Mouse (Mus musculus) T-helper 2 cell (primary cell): ENCODE data around the gene Mapkapk2.

ENCODE experiments used
- in situ Hi-C: fragments of 300-600 bp; cut with MboI, MseI; formaldehyde crosslinking; loops from one replicate; pipeline ENCODE4 v1.15.1; 2025; ENCODE audit warnings: high pct_unique_total_duplicates

Gene Mapkapk2

DNA sequence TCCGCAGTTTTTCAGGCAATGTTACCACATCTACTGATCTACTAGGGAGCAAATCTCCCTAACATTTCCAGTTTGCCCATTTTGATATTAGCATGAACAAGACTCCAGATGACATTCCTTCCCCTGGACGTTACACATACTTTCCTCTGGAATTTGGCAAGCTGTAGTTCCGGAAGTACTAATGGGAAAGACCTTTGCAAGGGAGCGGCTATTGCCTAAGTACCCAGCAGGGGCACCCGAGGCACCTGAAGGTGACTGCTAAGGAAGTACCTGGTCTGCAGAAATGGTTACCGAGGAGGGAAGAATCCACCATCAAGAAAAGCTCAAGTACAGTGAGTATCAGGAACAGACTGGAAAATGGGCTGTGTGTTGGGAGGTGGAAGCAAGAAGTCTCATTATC is 14.9 kb upstream of the Mapkapk2 start:
- in situ Hi-C loops, result no loop called here

DNA sequence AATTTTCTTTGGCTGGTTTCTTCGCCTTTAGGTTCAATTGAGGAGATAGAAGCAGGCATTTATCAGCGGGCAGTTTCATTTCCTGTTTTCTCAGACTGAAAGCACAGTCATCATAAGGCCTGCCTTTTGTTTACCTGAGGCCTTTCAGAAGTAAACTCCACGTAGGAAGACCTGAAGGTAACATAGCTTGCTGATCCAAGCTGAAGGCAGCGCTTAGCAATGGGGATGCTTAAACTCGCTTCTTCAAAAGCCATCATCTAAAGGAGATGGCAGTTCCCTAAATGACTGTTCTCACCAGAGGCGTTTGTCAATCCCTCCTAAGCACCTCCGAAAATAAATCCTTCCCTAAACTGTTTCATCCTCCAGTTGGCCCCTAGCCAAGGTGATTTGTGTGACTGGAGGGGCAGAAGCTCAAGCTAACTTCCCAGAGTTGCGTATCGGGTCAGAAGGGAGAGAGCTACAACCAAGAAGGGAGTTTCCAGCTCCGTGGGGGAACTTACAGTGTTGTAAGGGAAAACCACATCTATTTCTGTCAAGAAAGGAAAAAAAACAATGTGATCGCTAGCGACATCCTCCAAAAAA is 13.0 kb upstream of the Mapkapk2 start:
- in situ Hi-C loops, result no loop called here

DNA sequence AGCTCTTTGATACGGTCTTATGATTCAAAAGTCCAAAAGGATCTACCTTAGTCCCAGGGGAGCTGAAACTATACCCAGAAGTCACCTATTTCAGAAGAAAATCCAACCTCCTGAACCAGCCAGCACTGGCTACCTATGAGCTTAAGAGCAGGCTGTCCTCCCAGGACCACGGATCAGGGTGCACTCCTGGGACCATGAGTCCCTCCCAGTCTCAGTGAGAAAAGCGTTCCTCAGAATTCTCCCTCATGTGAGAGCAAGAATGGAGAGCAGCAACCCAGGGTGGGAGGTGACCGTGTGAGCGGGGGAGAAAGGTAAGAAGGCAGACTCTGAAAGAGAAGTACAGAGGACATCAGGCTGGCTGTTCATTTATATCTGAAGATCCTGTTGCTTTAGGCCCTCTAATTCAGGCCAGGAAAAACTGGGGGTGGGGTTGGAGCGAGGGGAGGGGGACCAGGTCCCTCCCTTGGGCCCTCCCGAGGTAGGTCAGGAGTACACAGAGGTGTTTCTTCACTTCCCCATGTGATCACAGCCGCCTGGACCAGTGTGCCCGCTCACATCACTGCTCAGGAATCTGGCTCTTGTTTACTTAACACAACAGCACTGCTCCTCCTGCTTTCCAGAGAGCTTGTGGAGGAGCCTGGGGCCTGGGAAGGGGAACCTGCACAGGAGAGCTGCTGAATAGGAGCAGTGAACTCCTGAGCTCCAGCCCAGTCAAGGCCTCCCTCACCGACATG is 10.1 kb upstream of the Mapkapk2 start:
- in situ Hi-C loops, result loop anchor here (5.0 kb wide), 1 partner anchor 95 kb away; no protein-coding TSS in a partner anchor

- in situ Hi-C loops, result loop anchor here (5.0 kb wide), 1 partner anchor 48 kb away; the partner anchor contains the start of gene Eif2d
Observed at GRCm38 (mm10) chr1:131103776-131104424, 6.3 kb upstream of the Mapkapk2 start.

DNA sequence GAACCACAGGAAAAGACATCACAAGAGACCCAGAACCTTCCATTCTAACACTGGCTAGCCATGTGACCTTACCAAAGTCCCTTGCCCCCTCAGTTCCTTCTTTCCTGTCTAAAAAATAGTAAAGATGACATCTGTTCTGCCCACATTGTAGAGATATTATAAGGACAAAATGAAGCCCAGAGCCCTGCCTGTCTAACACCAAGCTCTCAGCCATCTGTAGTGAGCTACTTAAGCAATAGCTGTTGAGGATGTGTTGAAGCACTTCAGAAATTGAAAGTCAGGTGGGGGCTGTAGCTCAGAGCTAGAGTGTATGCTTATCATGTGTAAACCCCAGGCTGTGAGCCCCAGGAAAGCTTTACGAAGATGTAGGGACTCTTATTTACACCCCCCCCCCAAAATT is 3.2 kb upstream of the Mapkapk2 start:
- in situ Hi-C loops, result loop anchor here (5.0 kb wide), 1 partner anchor 51 kb away; the partner anchor contains the start of gene Eif2d

DNA sequence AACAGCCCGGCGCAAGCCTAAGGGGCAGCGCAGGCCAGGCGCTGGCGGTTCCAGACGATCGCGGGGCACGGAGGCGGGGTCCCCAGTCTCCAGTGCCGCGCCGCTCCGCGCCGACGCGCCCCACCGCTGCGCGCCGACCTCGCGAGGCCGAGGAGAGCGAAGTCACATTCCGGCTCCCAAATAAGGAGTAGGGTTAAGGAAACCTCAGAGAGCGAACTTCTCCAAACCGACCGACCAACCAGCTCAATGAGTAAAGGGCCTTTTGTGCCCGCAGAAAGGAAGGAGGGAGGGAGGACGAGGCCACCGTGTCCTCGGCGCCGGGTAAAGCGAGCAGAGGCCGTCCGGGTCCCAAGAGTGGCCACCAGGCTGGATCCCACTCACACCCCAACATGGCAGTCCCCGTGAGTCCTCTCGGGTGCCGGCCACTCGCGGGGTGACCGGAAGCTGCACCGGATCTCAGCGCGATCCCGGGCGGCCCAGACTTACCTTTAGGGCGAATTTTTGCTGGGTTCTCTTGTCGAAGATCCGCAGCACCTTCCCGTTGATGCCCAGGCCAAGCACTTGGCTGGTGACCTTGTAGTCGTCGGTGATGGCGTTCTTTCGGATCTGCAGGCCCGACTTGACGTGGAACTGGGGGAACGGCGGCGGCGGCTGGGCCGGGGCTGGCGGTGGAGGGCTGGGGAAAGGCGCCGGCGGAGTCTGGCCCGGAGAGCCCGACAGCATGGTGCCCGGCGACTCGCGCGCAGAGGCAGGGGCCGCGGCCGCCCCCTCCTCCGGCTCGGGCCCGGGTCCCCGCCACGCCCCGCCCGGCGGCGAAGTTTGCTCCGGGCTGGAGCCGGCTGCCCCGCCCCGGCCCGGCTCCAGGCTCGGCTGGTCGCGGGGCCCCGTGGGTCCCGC is 575 bp downstream of the Mapkapk2 start:
- in situ Hi-C loops, result no loop called here

GRCm38 (mm10) chr1:131096132-131096695 is 1.4 kb downstream of the Mapkapk2 start:
- in situ Hi-C loops, result no loop called here

GRCm38 (mm10) chr1:131095574-131095973 is 2.1 kb downstream of the Mapkapk2 start:
- in situ Hi-C loops, result no loop called here

DNA sequence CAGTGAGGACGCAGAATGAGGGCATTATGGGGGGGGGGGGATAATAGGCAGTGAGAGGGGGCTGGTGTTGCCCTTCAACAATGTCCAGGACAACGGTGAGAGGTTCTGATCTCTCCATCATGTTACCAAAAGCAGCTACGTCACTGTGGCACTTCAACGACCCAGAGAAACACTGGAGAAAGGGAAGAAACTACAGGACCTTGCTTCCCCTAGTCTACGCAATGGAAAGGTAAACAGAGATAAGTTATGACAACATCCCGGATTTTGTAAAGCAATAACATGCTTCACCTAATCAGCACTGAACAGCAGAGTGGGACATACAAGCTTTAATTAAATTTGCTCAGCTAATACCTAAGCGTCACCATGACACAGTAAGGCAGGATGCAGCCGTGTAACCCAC is 3.7 kb downstream of the Mapkapk2 start:
- in situ Hi-C loops, result no loop called here

DNA sequence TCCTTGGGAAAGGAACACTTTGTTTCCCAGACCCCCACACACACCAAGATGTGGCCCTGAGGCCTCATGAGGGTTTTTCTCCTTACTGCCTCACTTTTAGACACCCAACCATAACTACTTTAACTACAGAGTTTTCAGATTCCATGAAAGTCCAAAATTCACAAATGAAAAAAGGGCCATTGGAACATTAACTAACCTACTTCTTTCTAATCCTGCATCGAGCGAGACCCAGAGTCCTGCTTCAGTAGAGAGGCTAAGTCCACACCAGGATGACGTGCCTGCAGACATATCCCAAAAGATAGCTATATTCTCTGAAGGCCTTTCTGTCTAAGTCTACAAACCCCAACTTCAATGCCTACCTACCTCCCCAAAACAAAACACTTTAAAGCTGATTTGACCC is 4.8 kb downstream of the Mapkapk2 start:
- in situ Hi-C loops, result no loop called here

- in situ Hi-C loops, result no loop called here
Observed at GRCm38 (mm10) chr1:131092173-131092572, 5.5 kb downstream of the Mapkapk2 start.

DNA sequence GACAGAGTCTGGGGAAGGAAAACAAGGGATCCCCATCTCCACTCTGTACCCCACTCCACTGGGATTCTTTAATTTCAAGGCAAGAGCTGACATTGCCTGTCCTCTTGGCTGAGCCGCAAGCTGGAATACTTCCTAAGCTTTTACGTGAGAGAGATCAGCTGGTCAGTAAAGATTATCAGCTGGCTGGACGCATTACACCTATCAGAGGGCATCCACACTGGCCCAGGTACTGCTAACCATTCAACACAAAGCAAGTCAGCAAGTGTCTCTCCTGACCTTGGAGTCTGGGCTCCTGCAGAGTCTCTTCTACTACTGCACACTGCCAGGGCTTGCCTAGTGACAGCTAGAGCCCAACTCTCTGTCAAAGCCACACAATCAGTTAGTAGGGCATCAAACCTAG is 6.1 kb downstream of the Mapkapk2 start:
- in situ Hi-C loops, result no loop called here

DNA sequence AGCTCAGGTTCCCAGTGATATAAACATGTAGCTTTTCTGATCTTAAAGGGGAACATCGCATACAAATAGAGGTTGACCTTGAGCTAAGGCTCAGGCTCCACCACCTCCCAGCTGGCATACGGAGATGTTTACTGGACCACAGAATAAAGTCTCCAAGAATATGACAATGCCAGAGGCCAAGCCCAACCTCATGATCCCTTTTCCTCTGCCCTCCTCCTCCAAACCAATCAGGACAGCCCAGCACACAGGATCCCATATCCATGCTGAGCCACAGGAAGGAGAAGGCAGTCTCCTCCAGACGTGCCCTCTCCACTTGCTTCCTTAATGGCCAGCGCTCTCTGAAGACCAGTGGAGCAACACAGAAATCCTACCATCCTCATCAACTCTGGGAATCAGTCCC is 6.7 kb downstream of the Mapkapk2 start:
- in situ Hi-C loops, result no loop called here

DNA sequence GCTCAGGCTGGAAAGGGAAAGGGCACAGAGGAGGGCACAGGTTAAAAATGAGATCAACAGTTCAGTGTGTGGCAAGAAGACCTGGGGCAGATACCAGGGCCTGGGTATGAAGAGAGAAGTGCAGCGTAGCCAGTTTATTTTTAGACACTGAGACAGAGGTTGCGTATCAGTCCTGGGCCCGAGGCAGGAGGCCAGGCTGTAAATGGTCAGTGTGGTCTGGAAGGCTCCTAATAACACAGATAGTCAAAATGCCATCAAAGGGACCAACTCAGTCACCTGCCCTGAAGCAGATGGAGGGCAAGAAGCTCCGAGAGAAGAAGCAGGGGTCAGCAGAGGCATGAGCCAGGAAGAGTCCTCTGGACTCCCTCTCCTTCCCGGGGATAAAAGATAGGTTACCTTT is 7.4 kb downstream of the Mapkapk2 start:
- in situ Hi-C loops, result no loop called here

DNA sequence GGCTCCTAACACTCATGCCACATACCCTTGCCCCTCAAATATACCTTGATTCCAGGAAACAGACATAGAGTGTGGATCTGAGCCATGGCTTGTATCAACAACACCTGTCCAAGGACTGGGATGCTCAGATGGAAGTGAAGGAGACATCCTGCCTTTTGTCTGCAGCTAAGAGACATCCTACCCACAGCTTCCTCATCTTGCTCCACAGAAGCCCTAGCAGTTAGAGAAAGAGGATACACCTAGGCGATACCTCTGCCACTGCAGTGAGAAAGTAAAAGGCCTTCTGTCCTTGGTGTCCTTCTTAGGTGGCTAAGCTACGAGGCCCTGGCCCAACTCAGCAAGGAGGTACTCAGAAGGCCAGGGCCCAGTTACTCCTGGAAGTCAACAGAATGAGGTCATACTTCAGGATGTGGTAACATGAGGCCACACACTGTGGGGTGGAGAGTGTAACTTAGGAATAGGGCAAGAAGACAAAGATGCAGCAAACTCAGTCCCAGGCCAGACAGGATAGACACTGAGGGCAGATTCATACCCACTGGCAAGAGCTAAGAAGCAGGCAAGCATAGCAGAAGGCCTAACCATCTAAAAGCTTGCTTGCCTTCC is 8.0 kb downstream of the Mapkapk2 start:
- in situ Hi-C loops, result no loop called here

DNA sequence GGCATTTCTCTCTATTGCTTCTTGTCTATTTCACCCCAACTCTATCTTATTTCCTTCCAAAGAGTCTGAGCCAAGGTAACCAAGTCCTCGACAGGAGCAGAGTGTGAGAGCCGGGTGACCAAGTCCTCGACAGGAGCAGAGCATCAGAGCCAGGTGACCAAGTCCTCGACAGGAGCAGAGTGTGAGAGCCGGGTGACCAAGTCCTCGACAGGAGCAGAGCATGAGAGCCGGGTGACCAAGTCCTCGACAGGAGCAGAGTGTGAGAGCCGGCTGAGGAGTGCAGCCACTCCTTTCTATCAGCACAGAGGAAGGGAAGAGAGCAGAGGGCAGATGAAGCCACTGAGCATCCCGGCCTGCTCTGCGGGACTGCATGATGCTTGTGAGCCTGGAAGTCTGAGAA is 9.1 kb downstream of the Mapkapk2 start:
- in situ Hi-C loops, result no loop called here

DNA sequence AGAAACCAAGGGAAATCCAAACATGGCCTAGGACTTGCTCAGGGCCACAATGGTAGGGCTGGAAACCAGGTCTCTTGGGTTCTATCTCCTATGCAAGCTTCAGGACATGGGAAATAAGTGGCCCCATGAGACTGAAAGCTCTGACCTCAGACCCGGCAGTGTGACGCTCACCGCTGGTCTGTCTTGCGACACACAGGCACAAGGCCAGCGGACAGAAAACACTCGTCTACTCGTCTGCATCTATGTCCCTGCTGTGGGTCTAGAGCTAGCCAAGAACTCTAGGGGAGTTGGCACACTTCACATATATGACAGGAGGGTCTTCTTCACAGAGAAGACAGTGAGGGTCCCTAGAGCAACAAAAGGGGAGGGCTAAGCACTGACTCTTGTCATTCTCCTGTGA is 10.7 kb downstream of the Mapkapk2 start:
- in situ Hi-C loops, result no loop called here

DNA sequence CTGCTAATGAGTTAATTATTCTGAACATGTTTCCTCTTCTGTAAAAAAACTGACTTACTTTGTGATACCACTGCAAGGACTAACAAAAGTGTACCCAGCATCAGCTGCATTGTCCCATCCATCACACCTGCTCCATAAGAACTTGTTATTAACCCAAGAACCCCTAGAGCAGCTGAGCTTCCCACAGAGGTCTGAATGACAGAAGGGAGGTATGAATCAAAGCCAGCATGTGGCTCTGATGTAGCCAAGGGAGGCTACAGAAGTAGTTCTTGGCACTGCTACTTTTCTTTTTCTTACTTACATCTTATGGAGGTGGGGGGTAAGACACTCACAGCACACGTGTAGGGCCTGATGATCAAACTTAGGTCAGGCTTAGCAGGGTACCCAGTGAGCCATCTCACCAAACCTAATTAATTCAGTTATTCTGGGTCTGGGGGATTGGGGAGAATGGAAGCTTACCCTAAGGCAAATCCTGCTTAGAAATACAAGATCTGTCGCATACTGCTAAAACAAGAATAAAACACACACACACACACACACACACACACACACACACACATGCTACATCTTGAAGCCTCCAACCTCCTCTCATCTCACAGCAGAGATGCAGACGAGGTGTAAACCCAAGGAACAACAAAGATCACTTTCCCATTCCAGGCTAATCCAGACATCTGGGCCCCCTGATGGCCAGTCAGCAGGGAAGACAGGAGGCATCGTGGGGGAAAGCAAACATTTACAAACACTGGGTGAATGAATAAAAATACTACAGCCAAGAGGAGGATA is 11.5 kb downstream of the Mapkapk2 start:
- in situ Hi-C loops, result no loop called here

DNA sequence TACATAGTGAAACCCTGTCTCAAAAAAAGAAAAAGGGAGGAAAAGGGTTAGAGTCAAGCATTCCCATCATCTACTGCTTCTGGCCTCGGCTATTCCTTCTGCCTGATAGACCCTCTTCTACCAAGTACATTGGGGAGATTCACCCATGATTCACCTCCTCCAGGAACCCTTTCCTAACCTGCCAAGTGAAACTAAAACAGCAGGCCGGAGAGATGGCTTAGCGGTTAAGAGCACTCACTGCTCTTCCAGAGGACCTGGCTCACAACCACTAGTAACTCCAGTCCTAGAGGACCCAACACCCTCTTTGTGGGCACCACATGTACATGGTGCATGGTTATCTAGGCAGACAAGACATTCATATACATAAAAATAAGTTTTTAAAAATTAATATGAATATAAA is 12.4 kb downstream of the Mapkapk2 start:
- in situ Hi-C loops, result no loop called here

DNA sequence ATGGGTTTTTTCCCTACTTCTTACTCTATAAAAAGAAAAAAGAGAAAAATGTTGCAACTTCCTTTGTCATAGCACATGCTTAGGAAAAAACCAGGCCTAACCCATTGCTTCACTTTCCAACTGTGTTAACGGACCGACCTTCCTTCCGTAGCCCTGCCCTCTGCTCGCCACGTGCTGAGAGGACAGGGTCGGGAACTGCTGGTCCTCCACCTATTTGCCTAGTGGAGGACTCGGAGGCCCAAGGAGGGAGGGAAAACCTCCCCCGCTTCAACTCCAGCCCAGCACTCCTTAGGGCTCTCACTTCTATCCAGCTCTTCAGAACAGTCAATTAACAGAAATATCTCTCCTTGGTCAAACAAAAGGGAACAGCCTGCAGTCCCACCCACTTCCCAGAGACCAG is 13.3 kb downstream of the Mapkapk2 start:
- in situ Hi-C loops, result no loop called here
